Mouse (Mus musculus): ENCODE results near the gene Itga2b. TPM values are rescaled to one million over a fixed set of nuclear protein-coding genes. Genes with fewer than 3 reads are reported as not detected.

The Itga2b gene
- polyA plus RNA-seq, 1 experiment from 2014 or later, result 5.8 TPM

- Histone ChIP-seq H3K9ac (ENCODE audit: low read depth, low read length) (no peak overlapping the region), H3K36me3 (ENCODE audit: control insufficient read depth, insufficient read depth, low read length) (peaks cover 34% of the 10 kb centered on the region), H3K4me1 (ENCODE audit: control insufficient read depth, insufficient read depth, low read length) (no peaks in the 10 kb centered on the region), H3K27ac (ENCODE audit: low read depth, low read length) (no peak overlapping the region), H3K4me3 (ENCODE audit: low read length) (no peak overlapping the region), H3K27me3 (ENCODE audit: control insufficient read depth, insufficient read depth, low read length) (no peaks in the 10 kb centered on the region), H3K4me2 (replicated peaks; ENCODE audit: low read depth, low read length) (no peak overlapping the region), H3K9me3 (ENCODE audit: control insufficient read depth, low read length) (no peaks in the 10 kb centered on the region)
- WGBS, result 93% methylated on average over 2 of the region's 2 CpGs
- ATAC-seq (ENCODE audit: low FRiP score, low TSS enrichment), result no peak
Measured at GRCm38 (mm10) chr11:102487901-102488300, 18.0 kb upstream of the Itga2b start.

- Histone ChIP-seq H3K4me3 (ENCODE audit: low read length) (no peak overlapping the region), H3K4me2 (replicated peaks; ENCODE audit: low read depth, low read length) (no peak overlapping the region), H3K27me3 (ENCODE audit: control insufficient read depth, insufficient read depth, low read length) (no peaks in the 10 kb centered on the region), H3K9me3 (ENCODE audit: control insufficient read depth, low read length) (no peaks in the 10 kb centered on the region), H3K27ac (ENCODE audit: low read depth, low read length) (no peak overlapping the region), H3K36me3 (ENCODE audit: control insufficient read depth, insufficient read depth, low read length) (peaks cover 36% of the 10 kb centered on the region), H3K4me1 (ENCODE audit: control insufficient read depth, insufficient read depth, low read length) (no peaks in the 10 kb centered on the region), H3K9ac (ENCODE audit: low read depth, low read length) (no peak overlapping the region)
- ATAC-seq (ENCODE audit: low FRiP score, low TSS enrichment), result peak; percentile 81; the same call in 1 of the 2 replicates
- WGBS, result 73% methylated on average over 11 of the region's 11 CpGs
Measured at GRCm38 (mm10) chr11:102486733-102487386, 16.9 kb upstream of the Itga2b start.

- Histone ChIP-seq H3K36me3 (ENCODE audit: control insufficient read depth, insufficient read depth, low read length) (peaks cover 79% of the 10 kb centered on the region), H3K4me2 (replicated peaks; ENCODE audit: low read depth, low read length) (no peak overlapping the region), H3K9ac (ENCODE audit: low read depth, low read length) (no peak overlapping the region), H3K9me3 (ENCODE audit: control insufficient read depth, low read length) (no peaks in the 10 kb centered on the region), H3K4me1 (ENCODE audit: control insufficient read depth, insufficient read depth, low read length) (no peaks in the 10 kb centered on the region), H3K27me3 (ENCODE audit: control insufficient read depth, insufficient read depth, low read length) (no peaks in the 10 kb centered on the region), H3K4me3 (ENCODE audit: low read length) (no peak overlapping the region), H3K27ac (ENCODE audit: low read depth, low read length) (no peak overlapping the region)
- 94% methylated on average over 10 of the region's 10 CpGs for WGBS
- no peak for ATAC-seq (ENCODE audit: low FRiP score, low TSS enrichment)
Measured at GRCm38 (mm10) chr11:102481779-102482178, 11.9 kb upstream of the Itga2b start.

- Histone ChIP-seq H3K9ac (ENCODE audit: low read depth, low read length) (no peak overlapping the region), H3K27me3 (ENCODE audit: control insufficient read depth, insufficient read depth, low read length) (no peaks in the 10 kb centered on the region), H3K4me2 (replicated peaks; ENCODE audit: low read depth, low read length) (no peak overlapping the region), H3K9me3 (ENCODE audit: control insufficient read depth, low read length) (no peaks in the 10 kb centered on the region), H3K4me1 (ENCODE audit: control insufficient read depth, insufficient read depth, low read length) (no peaks in the 10 kb centered on the region), H3K27ac (ENCODE audit: low read depth, low read length) (no peak overlapping the region), H3K4me3 (ENCODE audit: low read length) (no peak overlapping the region), H3K36me3 (ENCODE audit: control insufficient read depth, insufficient read depth, low read length) (peaks cover 70% of the 10 kb centered on the region)
- WGBS, result 95% methylated on average over 4 of the region's 4 CpGs
- no peak for ATAC-seq (ENCODE audit: low FRiP score, low TSS enrichment)
Measured at GRCm38 (mm10) chr11:102480897-102481296, 11.0 kb upstream of the Itga2b start.

DNA sequence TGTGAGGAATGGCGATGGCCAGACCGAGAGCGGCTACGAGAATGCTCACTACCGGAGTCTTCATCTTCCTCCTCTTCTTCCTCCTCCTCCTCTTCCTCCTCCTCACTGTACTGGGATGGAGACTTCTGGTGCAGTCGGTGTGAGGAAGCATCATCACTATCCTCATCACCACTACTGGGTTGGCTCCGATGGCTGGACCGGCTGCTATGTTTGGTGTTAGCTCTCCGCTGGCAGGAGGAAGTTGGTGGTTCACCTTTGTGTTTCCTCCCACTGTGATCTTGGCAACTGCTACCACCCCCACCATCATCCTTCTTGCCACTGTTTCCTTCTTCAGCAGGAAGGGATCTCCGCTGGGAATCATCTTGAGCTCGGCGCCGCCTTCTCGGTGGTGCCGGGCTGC, 10.2 kb upstream of the Itga2b start:
- no peak overlapping the region for H3K27ac ChIP-seq (ENCODE audit: low read depth, low read length)
- peaks cover 63% of the 10 kb centered on the region for H3K36me3 ChIP-seq (ENCODE audit: control insufficient read depth, insufficient read depth, low read length)
- H3K4me2 ChIP-seq (replicated peaks; ENCODE audit: low read depth, low read length), result no peak overlapping the region
- no peak overlapping the region for H3K4me3 ChIP-seq (ENCODE audit: low read length)
- no peaks in the 10 kb centered on the region for H3K4me1 ChIP-seq (ENCODE audit: control insufficient read depth, insufficient read depth, low read length)
- H3K9ac ChIP-seq (ENCODE audit: low read depth, low read length), result no peak overlapping the region
- no peaks in the 10 kb centered on the region for H3K27me3 ChIP-seq (ENCODE audit: control insufficient read depth, insufficient read depth, low read length)
- ATAC-seq (ENCODE audit: low FRiP score, low TSS enrichment), result no peak
- H3K9me3 ChIP-seq (ENCODE audit: control insufficient read depth, low read length), result no peaks in the 10 kb centered on the region
- 96% methylated on average over 15 of the region's 15 CpGs for WGBS

- H3K4me2 ChIP-seq (replicated peaks; ENCODE audit: low read depth, low read length), result no peak overlapping the region
- no peak overlapping the region for H3K4me3 ChIP-seq (ENCODE audit: low read length)
- H3K4me1 ChIP-seq (ENCODE audit: control insufficient read depth, insufficient read depth, low read length), result no peaks in the 10 kb centered on the region
- no peaks in the 10 kb centered on the region for H3K9me3 ChIP-seq (ENCODE audit: control insufficient read depth, low read length)
- 96% methylated on average over 23 of the region's 23 CpGs for WGBS
- no peak overlapping the region for H3K9ac ChIP-seq (ENCODE audit: low read depth, low read length)
- ATAC-seq (ENCODE audit: low FRiP score, low TSS enrichment), result no peak
- no peaks in the 10 kb centered on the region for H3K27me3 ChIP-seq (ENCODE audit: control insufficient read depth, insufficient read depth, low read length)
- H3K36me3 ChIP-seq (ENCODE audit: control insufficient read depth, insufficient read depth, low read length), result peaks cover 58% of the 10 kb centered on the region
- no peak overlapping the region for H3K27ac ChIP-seq (ENCODE audit: low read depth, low read length)
Measured at GRCm38 (mm10) chr11:102479581-102479980, 9.7 kb upstream of the Itga2b start.

- peaks cover 53% of the 10 kb centered on the region for H3K36me3 ChIP-seq (ENCODE audit: control insufficient read depth, insufficient read depth, low read length)
- 82% methylated on average over 3 of the region's 3 CpGs for whole genome bisulfite sequencing
- ATAC-seq (ENCODE audit: low FRiP score, low TSS enrichment), result no peak
Measured at GRCm38 (mm10) chr11:102478671-102479070, 8.7 kb upstream of the Itga2b start.

DNA sequence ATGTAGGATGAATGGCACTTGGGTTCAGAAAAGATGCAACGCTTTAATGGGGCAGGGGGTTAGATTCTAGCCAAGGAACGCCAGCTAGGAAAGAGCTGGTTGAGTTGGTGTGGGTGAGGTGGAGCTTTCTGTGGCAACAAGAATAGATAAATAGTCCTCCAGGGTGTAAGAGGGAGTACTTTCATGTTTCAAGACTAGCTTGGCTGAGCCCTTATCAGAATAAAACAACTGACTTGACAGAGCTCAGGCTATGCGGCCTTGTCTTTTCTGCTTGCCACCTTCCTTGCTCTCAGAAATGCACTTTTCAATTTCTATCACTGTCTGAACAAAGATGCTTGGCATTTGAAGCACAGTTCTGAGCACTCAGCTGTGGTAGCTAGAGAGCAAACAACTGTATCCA, 5.1 kb upstream of the Itga2b start:
- ATAC-seq (ENCODE audit: low FRiP score, low TSS enrichment), result no peak
- Histone ChIP-seq H3K36me3 (ENCODE audit: control insufficient read depth, insufficient read depth, low read length) (peaks cover 28% of the 10 kb centered on the region), H3K27ac (ENCODE audit: low read depth, low read length) (no peak overlapping the region), H3K27me3 (ENCODE audit: control insufficient read depth, insufficient read depth, low read length) (no peaks in the 10 kb centered on the region), H3K9me3 (ENCODE audit: control insufficient read depth, low read length) (0 out of 2 replicates have a peak, but pooled peaks cover 3% of the 10 kb centered on the region), H3K4me2 (replicated peaks; ENCODE audit: low read depth, low read length) (no peak overlapping the region), H3K9ac (ENCODE audit: low read depth, low read length) (no peak overlapping the region), H3K4me1 (ENCODE audit: control insufficient read depth, insufficient read depth, low read length) (no peaks in the 10 kb centered on the region), H3K4me3 (ENCODE audit: low read length) (no peak overlapping the region)
- 97% methylated on average over 3 of the region's 3 CpGs for WGBS

More at GRCm38 (mm10) chr11:102478671-102479070, 8.7 kb upstream of the Itga2b start:
- H3K4me3 ChIP-seq (ENCODE audit: low read length), result no peak overlapping the region
- H3K4me2 ChIP-seq (replicated peaks; ENCODE audit: low read depth, low read length), result no peak overlapping the region
- H3K9me3 ChIP-seq (ENCODE audit: control insufficient read depth, low read length), result 0 out of 2 replicates have a peak, but pooled peaks cover 1% of the 10 kb centered on the region
- no peak overlapping the region for H3K27ac ChIP-seq (ENCODE audit: low read depth, low read length)
- H3K27me3 ChIP-seq (ENCODE audit: control insufficient read depth, insufficient read depth, low read length), result no peaks in the 10 kb centered on the region
- H3K9ac ChIP-seq (ENCODE audit: low read depth, low read length), result no peak overlapping the region
- H3K4me1 ChIP-seq (ENCODE audit: control insufficient read depth, insufficient read depth, low read length), result no peaks in the 10 kb centered on the region

- no peaks in the 10 kb centered on the region for H3K9me3 ChIP-seq (ENCODE audit: control insufficient read depth, low read length)
- H3K27ac ChIP-seq (ENCODE audit: low read depth, low read length), result 0 out of 2 replicates have a peak overlapping the region, but pooled peaks have one; percentile 12
- under 1% methylated on average over 37 of the region's 37 CpGs for WGBS
- H3K9ac ChIP-seq (ENCODE audit: low read depth, low read length), result peak overlapping the region; percentile 57
- peak overlapping the region; percentile 74 for H3K4me2 ChIP-seq (replicated peaks; ENCODE audit: low read depth, low read length)
- peak overlapping the region; percentile 37 for H3K4me3 ChIP-seq (ENCODE audit: low read length)
- H3K36me3 ChIP-seq (ENCODE audit: control insufficient read depth, insufficient read depth, low read length), result no peaks in the 10 kb centered on the region
- no peaks in the 10 kb centered on the region for H3K27me3 ChIP-seq (ENCODE audit: control insufficient read depth, insufficient read depth, low read length)
- peak; percentile 95 for ATAC-seq (ENCODE audit: low FRiP score, low TSS enrichment)
- peaks cover 15% of the 10 kb centered on the region; the same call in 1 of the 2 replicates for H3K4me1 ChIP-seq (ENCODE audit: control insufficient read depth, insufficient read depth, low read length)
Measured at GRCm38 (mm10) chr11:102467041-102467631, 2.8 kb downstream of the Itga2b start.

All from kidney, embryonic 14.5 days (tissue).